Mouse (Mus musculus) forebrain, embryonic 16.5 days (tissue): ENCODE data around the gene Atp13a3. TPM values are rescaled to one million over a fixed set of nuclear protein-coding genes. Genes with fewer than 3 reads are reported as not detected.

ENCODE experiments used
- ATAC-seq: fragments of 200-750 bp; cut with Nextera tagmentation; 2 replicates; pipeline ENCODE4 v1.8.0; 2017; ENCODE audit warnings: mild to moderate bottlenecking, moderate library complexity
- H3K27ac ChIP-seq: fragments of 300-500 bp; sonication (generic); 2 replicates; pipeline ENCODE4 v1.5.1; 2014; ENCODE audit warnings: low read length, control low read depth
- H3K27me3 ChIP-seq: fragments of 300-500 bp; sonication (generic); replicated peaks from 2 replicates; pipeline ENCODE4 v1.6.1; 2014; ENCODE audit warnings: low read length; ENCODE audit not compliant: control insufficient read depth, insufficient read depth
- H3K36me3 ChIP-seq: fragments of 300-500 bp; sonication (generic); 2 replicates; pipeline ENCODE4 v1.6.1; 2014; ENCODE audit not compliant: control insufficient read depth, insufficient read depth
- H3K4me1 ChIP-seq: fragments of 300-500 bp; sonication (generic); replicated peaks from 2 replicates; pipeline ENCODE4 v1.6.1; 2014; ENCODE audit warnings: low read length; ENCODE audit not compliant: control insufficient read depth, insufficient read depth
- H3K4me2 ChIP-seq: fragments of 300-500 bp; sonication (generic); 2 replicates; pipeline ENCODE4 v1.6.1; 2014; ENCODE audit warnings: mild to moderate bottlenecking, low read length, control low read depth
- H3K4me3 ChIP-seq: fragments of 300-500 bp; sonication (generic); replicated peaks from 2 replicates; pipeline ENCODE4 v1.5.1; 2014; ENCODE audit warnings: mild to moderate bottlenecking, low read length, control low read depth
- H3K9ac ChIP-seq: fragments of 300-500 bp; sonication (generic); replicated peaks from 2 replicates; pipeline ENCODE4 v1.6.1; 2014; ENCODE audit warnings: low read depth, low read length, control low read depth
- H3K9me3 ChIP-seq: fragments of 300-500 bp; sonication (generic); 2 replicates; pipeline ENCODE4 v1.6.1; 2016; ENCODE audit warnings: low read length; ENCODE audit not compliant: control insufficient read depth
- WGBS: fragments of 180-500 bp; shearing (Covaris S2); extraction: QIAGEN DNeasy Blood & Tissue Kit; methylation state at CpG from one replicate; pipeline ENCODE4 v1.1.7; 2014; 5-methylcytosine and 5-hydroxymethylcytosine counted together
- polyA plus RNA-seq: library from polyadenylated mRNA; unstranded; fragments of >200 nt; fragmentation: Nextera tagmentation; extraction: Ambion mirVana; gene quantifications from 2 replicates; pipeline ENCODE4 v1.2.1, GENCODE M21; 2015

The Atp13a3 gene
- polyA plus RNA-seq, 1 experiment from 2014 or later: 9.6 TPM

DNA sequence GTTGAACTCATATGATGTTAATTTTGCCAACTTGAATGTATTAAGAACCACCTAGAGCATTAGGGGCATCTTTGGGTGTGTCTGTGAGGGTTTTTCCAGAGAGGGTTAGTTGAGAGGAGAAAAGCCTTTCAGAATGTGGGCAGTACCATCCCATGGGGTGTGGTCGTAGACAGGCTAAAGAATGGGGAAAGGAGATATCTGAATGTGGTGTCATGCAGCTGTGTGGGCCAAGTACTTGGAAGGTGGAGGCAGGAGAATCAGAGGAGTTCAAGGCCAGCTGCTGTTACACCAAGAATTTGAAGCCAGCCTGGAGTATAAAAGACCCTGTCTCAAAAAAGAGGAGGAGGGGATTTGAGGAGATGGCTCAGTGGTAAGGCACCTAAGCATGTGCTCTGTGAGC lies 20.2 kb upstream of the Atp13a3 start:
- Histone ChIP-seq H3K9me3 (no peaks in the 10 kb centered on the region), H3K27ac (no peak overlapping the region), H3K4me3 (no peak overlapping the region), H3K4me1 (no peaks in the 10 kb centered on the region), H3K27me3 (no peaks in the 10 kb centered on the region), H3K9ac (no peak overlapping the region), H3K4me2 (no peak overlapping the region), H3K36me3 (no peaks in the 10 kb centered on the region)
- ATAC-seq: no peak
- 86% methylated on average over 1 of the region's 1 CpGs for WGBS

DNA sequence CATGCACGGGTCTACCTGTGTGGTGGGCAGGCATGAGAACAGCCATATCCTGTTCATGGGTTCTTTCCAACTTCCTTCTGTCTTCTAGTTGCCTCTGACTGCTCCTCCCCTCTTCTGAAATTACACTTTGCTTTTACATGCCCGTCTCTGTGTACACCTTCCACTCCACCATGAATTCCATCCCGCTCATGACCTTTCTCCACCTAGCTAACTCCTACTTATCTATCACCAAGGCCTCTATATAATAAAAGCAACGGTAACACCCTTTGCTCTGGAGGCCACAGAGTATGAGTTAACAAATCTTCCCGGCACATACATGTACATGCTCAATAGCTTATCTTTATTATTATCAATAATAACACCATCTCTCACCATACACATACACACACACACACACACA lies 18.3 kb upstream of the Atp13a3 start:
- no peak overlapping the region for H3K4me2 ChIP-seq
- H3K27ac ChIP-seq: no peak overlapping the region
- no peak overlapping the region for H3K4me3 ChIP-seq
- no peak overlapping the region for H3K9ac ChIP-seq
- H3K4me1 ChIP-seq: no peaks in the 10 kb centered on the region
- H3K36me3 ChIP-seq: no peaks in the 10 kb centered on the region
- 84% methylated on average over 5 of the region's 5 CpGs for WGBS
- H3K9me3 ChIP-seq: no peaks in the 10 kb centered on the region
- ATAC-seq: no peak
- H3K27me3 ChIP-seq: no peaks in the 10 kb centered on the region

DNA sequence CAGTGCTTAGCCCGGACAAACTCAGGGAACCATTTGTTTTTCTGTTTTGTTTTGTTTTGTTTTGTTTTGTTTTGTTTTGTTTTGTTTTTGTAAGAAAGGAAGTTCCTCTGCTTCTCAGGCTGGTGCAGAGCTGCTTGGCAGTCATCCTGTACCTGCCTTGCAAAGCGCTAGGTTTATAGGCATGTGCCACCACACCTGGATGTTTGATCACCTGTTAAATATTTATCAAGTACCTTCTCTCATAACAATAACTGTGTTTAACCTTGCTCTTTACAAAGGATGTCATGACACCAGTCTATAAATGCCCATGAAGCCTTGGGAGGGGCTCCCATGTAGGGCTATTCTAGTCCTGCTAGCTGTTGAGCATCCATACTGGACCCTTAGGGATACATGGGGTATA lies 10.9 kb upstream of the Atp13a3 start:
- no peaks in the 10 kb centered on the region for H3K9me3 ChIP-seq
- H3K4me3 ChIP-seq: no peak overlapping the region
- H3K36me3 ChIP-seq: no peaks in the 10 kb centered on the region
- no peak overlapping the region for H3K4me2 ChIP-seq
- WGBS: 82% methylated on average over 2 of the region's 2 CpGs
- no peak overlapping the region for H3K27ac ChIP-seq
- no peaks in the 10 kb centered on the region for H3K27me3 ChIP-seq
- H3K4me1 ChIP-seq: no peaks in the 10 kb centered on the region
- ATAC-seq: no peak
- no peak overlapping the region for H3K9ac ChIP-seq

DNA sequence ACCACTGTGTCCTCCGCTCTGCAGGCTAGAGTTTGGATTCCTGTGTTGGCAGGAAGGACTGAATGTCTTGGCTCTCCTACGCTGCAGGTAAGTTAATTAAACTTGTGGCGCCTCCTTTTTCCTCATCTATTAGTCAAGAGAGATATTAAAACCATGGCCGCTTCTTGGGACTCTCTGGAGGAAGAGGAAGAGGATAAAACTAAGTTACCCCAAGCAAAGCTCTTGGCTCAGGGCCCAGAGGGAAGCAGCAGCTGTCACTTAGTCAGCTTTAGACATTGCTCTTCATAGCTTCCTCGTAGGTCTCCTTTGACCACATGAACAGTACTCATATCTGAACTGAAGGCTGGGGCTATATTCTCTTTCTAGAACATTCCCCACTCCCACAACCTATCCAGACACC lies 10.5 kb upstream of the Atp13a3 start:
- H3K4me3 ChIP-seq: no peak overlapping the region
- no peak overlapping the region for H3K27ac ChIP-seq
- H3K4me1 ChIP-seq: no peaks in the 10 kb centered on the region
- H3K9me3 ChIP-seq: no peaks in the 10 kb centered on the region
- no peak overlapping the region for H3K4me2 ChIP-seq
- H3K27me3 ChIP-seq: no peaks in the 10 kb centered on the region
- no peak for ATAC-seq
- H3K9ac ChIP-seq: no peak overlapping the region
- no peaks in the 10 kb centered on the region for H3K36me3 ChIP-seq
- 87% methylated on average over 5 of the region's 5 CpGs for WGBS

GRCm38 (mm10) chr16:30412680-30413079 lies 6.9 kb upstream of the Atp13a3 start:
- ATAC-seq: no peak

DNA sequence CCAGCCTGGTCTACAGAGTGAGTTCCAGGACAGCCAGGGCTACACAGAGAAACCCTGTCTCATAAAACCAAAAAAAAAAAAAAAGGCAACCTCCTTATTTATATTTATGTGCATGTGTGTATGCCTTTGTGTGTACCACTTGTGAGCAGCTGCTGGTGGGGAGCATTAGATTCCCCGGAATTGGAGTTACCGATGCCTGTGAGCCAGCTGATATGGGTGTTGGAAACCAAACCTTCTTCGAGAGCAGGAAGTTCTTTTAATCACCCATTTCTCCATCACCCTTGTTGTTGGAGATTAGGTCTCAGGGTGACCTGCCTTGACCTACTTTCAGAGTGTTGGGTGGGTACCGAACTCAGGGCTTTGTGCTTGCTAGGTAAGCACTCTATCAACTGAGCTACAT lies 5.1 kb upstream of the Atp13a3 start:
- no peak for ATAC-seq
- 89% methylated on average over 4 of the region's 4 CpGs for WGBS

More at GRCm38 (mm10) chr16:30412680-30413079, 6.9 kb upstream of the Atp13a3 start:
- Histone ChIP-seq H3K9ac (no peak overlapping the region), H3K27me3 (no peaks in the 10 kb centered on the region), H3K4me2 (no peak overlapping the region), H3K4me3 (no peak overlapping the region), H3K36me3 (no peaks in the 10 kb centered on the region), H3K27ac (no peak overlapping the region), H3K4me1 (no peaks in the 10 kb centered on the region), H3K9me3 (no peaks in the 10 kb centered on the region)
- WGBS: 80% methylated on average over 3 of the region's 3 CpGs

DNA sequence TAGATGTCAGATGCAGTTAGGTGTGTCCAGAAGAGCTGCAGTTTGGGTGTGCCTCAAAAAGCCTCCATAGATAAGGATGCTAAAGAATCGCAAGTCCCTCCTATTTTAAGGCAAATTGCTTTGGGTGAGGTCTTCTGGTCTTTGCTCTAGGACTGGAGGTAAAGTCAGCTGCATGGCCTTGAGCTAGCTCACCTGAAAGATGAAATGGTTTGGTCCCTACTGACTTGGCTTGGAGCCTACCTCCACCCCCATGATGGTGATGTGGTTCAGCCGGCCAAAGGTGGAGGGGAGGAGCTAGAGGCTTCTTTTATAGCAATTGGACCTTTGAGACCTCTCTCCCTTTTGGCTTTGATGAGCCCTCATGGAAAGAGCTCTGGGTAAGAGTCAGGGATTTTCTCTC lies 1.7 kb upstream of the Atp13a3 start:
- H3K27me3 ChIP-seq: no peaks in the 10 kb centered on the region
- ATAC-seq: no peak
- H3K9me3 ChIP-seq: no peaks in the 10 kb centered on the region
- H3K4me2 ChIP-seq: no peak overlapping the region
- WGBS: 93% methylated on average over 2 of the region's 2 CpGs
- H3K9ac ChIP-seq: no peak overlapping the region
- H3K27ac ChIP-seq: no peak overlapping the region
- H3K4me1 ChIP-seq: no peaks in the 10 kb centered on the region
- H3K4me3 ChIP-seq: no peak overlapping the region
- no peaks in the 10 kb centered on the region for H3K36me3 ChIP-seq

More for the DNA sequence above, 5.1 kb upstream of the Atp13a3 start:
- no peaks in the 10 kb centered on the region for H3K9me3 ChIP-seq
- no peak overlapping the region for H3K4me2 ChIP-seq
- no peaks in the 10 kb centered on the region for H3K27me3 ChIP-seq
- no peak overlapping the region for H3K27ac ChIP-seq
- no peak overlapping the region for H3K9ac ChIP-seq
- H3K4me3 ChIP-seq: no peak overlapping the region
- H3K36me3 ChIP-seq: no peaks in the 10 kb centered on the region
- H3K4me1 ChIP-seq: no peaks in the 10 kb centered on the region

DNA sequence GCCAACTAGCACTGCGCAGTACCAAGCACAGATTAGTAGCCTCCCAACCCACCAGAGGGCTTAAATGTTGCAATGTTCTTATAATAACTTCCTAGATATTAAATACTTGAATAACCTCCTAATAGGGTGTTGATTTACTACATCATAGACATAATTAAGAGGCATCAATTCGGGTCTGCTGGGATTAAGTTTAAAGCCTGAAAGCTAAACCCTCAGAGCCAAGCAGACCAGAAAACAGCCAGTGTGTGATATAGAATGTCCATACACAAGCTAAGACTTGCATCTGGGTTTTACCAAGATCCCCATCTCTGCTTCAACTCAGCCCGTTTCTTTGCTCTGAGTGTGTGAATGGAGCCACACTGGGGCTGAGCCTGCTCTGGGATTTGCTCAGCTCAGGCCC lies 2.2 kb downstream of the Atp13a3 start:
- WGBS: 81% methylated on average over 3 of the region's 3 CpGs
- H3K27me3 ChIP-seq: no peaks in the 10 kb centered on the region
- H3K4me1 ChIP-seq: no peaks in the 10 kb centered on the region
- H3K4me3 ChIP-seq: no peak overlapping the region
- no peak overlapping the region for H3K27ac ChIP-seq
- H3K9me3 ChIP-seq: no peaks in the 10 kb centered on the region
- H3K4me2 ChIP-seq: no peak overlapping the region
- no peak for ATAC-seq
- H3K9ac ChIP-seq: no peak overlapping the region
- no peaks in the 10 kb centered on the region for H3K36me3 ChIP-seq

GRCm38 (mm10) chr16:30397127-30398057 lies 8.4 kb downstream of the Atp13a3 start:
- H3K27ac ChIP-seq: no peak overlapping the region
- H3K9ac ChIP-seq: no peak overlapping the region
- H3K4me3 ChIP-seq: no peak overlapping the region
- no peaks in the 10 kb centered on the region for H3K36me3 ChIP-seq
- H3K9me3 ChIP-seq: 0 out of 2 replicates have a peak, but pooled peaks cover 2% of the 10 kb centered on the region
- no peak for ATAC-seq
- H3K4me1 ChIP-seq: no peaks in the 10 kb centered on the region
- 44% methylated on average over 15 of the region's 15 CpGs for WGBS
- no peak overlapping the region for H3K4me2 ChIP-seq
- no peaks in the 10 kb centered on the region for H3K27me3 ChIP-seq
